Mouse (Mus musculus) heart, embryonic 12.5 days (tissue): ENCODE measurements at regions not wholly inside any gene's neighbourhood (a gene's known extent, or its start where the extent isn't known, plus 50 kb on each side); places are given as distances from the start of the nearest gene placed in this dataset.

Source experiments
- ATAC-seq: fragments of 200-750 bp; cut with Nextera tagmentation; 2 replicates; pipeline ENCODE4 v1.8.0; 2017; ENCODE audit warnings: moderate TSS enrichment, moderate library complexity; ENCODE audit not compliant: insufficient number of reproducible peaks, low FRiP score
- H3K27ac ChIP-seq: fragments of 300-500 bp; sonication (generic); 2 replicates; pipeline ENCODE4 v1.5.1; 2016; ENCODE audit warnings: mild to moderate bottlenecking, moderate library complexity; ENCODE audit not compliant: poor library complexity, severe bottlenecking
- H3K27me3 ChIP-seq: fragments of 300-500 bp; sonication (generic); replicated peaks from 2 replicates; pipeline ENCODE4 v1.6.1; 2016; ENCODE audit warnings: mild to moderate bottlenecking, moderate library complexity
- H3K36me3 ChIP-seq: fragments of 300-500 bp; sonication (generic); 2 replicates; pipeline ENCODE4 v1.6.1; 2016; ENCODE audit warnings: mild to moderate bottlenecking, moderate library complexity
- H3K4me1 ChIP-seq: fragments of 300-500 bp; sonication (generic); replicated peaks from 2 replicates; pipeline ENCODE4 v1.6.1; 2016; ENCODE audit warnings: mild to moderate bottlenecking
- H3K4me2 ChIP-seq: fragments of 300-500 bp; sonication (generic); 2 replicates; pipeline ENCODE4 v1.6.1; 2016; ENCODE audit warnings: mild to moderate bottlenecking, moderate library complexity
- H3K4me3 ChIP-seq: fragments of 300-500 bp; sonication (generic); 2 replicates; pipeline ENCODE4 v1.5.1; 2016; ENCODE audit warnings: mild to moderate bottlenecking
- H3K9ac ChIP-seq: fragments of 300-500 bp; sonication (generic); 2 replicates; pipeline ENCODE4 v1.6.1; 2016; ENCODE audit warnings: mild to moderate bottlenecking, moderate library complexity
- H3K9me3 ChIP-seq: fragments of 300-500 bp; sonication (generic); replicated peaks from 2 replicates; pipeline ENCODE4 v1.6.1; 2016; ENCODE audit warnings: mild to moderate bottlenecking, moderate library complexity
- WGBS: fragments of 180-500 bp; shearing (Covaris S2); methylation state at CpG from one replicate; pipeline ENCODE4 v1.1.7; 2016; 5-methylcytosine and 5-hydroxymethylcytosine counted together

GRCm38 (mm10) chr10:92225818-92226217 lies 496.4 kb downstream of the Nedd1 start:
- Histone ChIP-seq H3K4me2 (no peak overlapping the region), H3K4me1 (no peaks in the 10 kb centered on the region), H3K9me3 (no peaks in the 10 kb centered on the region), H3K27ac (no peak overlapping the region), H3K36me3 (no peaks in the 10 kb centered on the region), H3K9ac (no peak overlapping the region), H3K27me3 (no peaks in the 10 kb centered on the region), H3K4me3 (no peak overlapping the region)
- no peak for ATAC-seq
- 65% methylated on average over 4 of the region's 4 CpGs for WGBS

GRCm38 (mm10) chr10:92225071-92225470 lies 497.1 kb downstream of the Nedd1 start:
- Histone ChIP-seq H3K9me3 (no peaks in the 10 kb centered on the region), H3K4me1 (no peaks in the 10 kb centered on the region), H3K27me3 (no peaks in the 10 kb centered on the region), H3K27ac (no peak overlapping the region), H3K9ac (no peak overlapping the region), H3K4me3 (no peak overlapping the region), H3K4me2 (no peak overlapping the region), H3K36me3 (no peaks in the 10 kb centered on the region)
- 80% methylated on average over 7 of the region's 7 CpGs for WGBS
- ATAC-seq: no peak

GRCm38 (mm10) chr10:92219310-92219709 lies 502.9 kb downstream of the Nedd1 start:
- Histone ChIP-seq H3K9ac (no peak overlapping the region), H3K4me3 (no peak overlapping the region), H3K4me1 (no peaks in the 10 kb centered on the region), H3K27ac (no peak overlapping the region), H3K27me3 (no peaks in the 10 kb centered on the region), H3K4me2 (no peak overlapping the region), H3K9me3 (no peaks in the 10 kb centered on the region), H3K36me3 (no peaks in the 10 kb centered on the region)
- no peak for ATAC-seq
- WGBS: 78% methylated on average over 3 of the region's 3 CpGs

- ATAC-seq: no peak
- peaks cover 3% of the 10 kb centered on the region; the same call in 1 of the 2 replicates for H3K27me3 ChIP-seq
- no peak overlapping the region for H3K27ac ChIP-seq
- H3K4me2 ChIP-seq: no peak overlapping the region
- no peak overlapping the region for H3K4me3 ChIP-seq
- H3K36me3 ChIP-seq: no peaks in the 10 kb centered on the region
- WGBS: 74% methylated on average over 8 of the region's 8 CpGs
- no peak overlapping the region for H3K9ac ChIP-seq
- no peaks in the 10 kb centered on the region for H3K9me3 ChIP-seq
- H3K4me1 ChIP-seq: no peaks in the 10 kb centered on the region
Measured at GRCm38 (mm10) chr10:92170856-92171255, 551.4 kb downstream of the Nedd1 start.

GRCm38 (mm10) chr10:92166057-92166456 lies 556.2 kb downstream of the Nedd1 start:
- Histone ChIP-seq H3K4me1 (0 out of 2 replicates have a peak, but pooled peaks cover 7% of the 10 kb centered on the region), H3K9me3 (no peaks in the 10 kb centered on the region), H3K9ac (no peak overlapping the region), H3K27me3 (peaks cover 11% of the 10 kb centered on the region), H3K4me2 (no peak overlapping the region), H3K4me3 (no peak overlapping the region), H3K27ac (no peak overlapping the region), H3K36me3 (no peaks in the 10 kb centered on the region)
- no peak for ATAC-seq
- WGBS: 90% methylated on average over 2 of the region's 2 CpGs

GRCm38 (mm10) chr10:92164991-92165390 lies 557.2 kb downstream of the Nedd1 start:
- Histone ChIP-seq H3K9me3 (no peaks in the 10 kb centered on the region), H3K27ac (no peak overlapping the region), H3K9ac (no peak overlapping the region), H3K36me3 (no peaks in the 10 kb centered on the region), H3K27me3 (peaks cover 11% of the 10 kb centered on the region), H3K4me2 (peak overlapping the region; percentile 18; the same call in 1 of the 2 replicates), H3K4me1 (0 out of 2 replicates have a peak, but pooled peaks cover 7% of the 10 kb centered on the region), H3K4me3 (peak overlapping the region; percentile 23; the same call in 1 of the 2 replicates)
- 18% methylated on average over 5 of the region's 5 CpGs for WGBS
- ATAC-seq: no peak

- Histone ChIP-seq H3K9ac (no peak overlapping the region), H3K4me3 (peak overlapping the region; percentile 23; the same call in 1 of the 2 replicates), H3K27me3 (peaks cover 11% of the 10 kb centered on the region), H3K27ac (no peak overlapping the region), H3K4me2 (peak overlapping the region; percentile 18), H3K9me3 (no peaks in the 10 kb centered on the region), H3K36me3 (no peaks in the 10 kb centered on the region), H3K4me1 (0 out of 2 replicates have a peak, but pooled peaks cover 7% of the 10 kb centered on the region)
- WGBS: 53% methylated on average over 3 of the region's 3 CpGs
- no peak for ATAC-seq
Measured at GRCm38 (mm10) chr10:92164648-92164960, 557.6 kb downstream of the Nedd1 start.

- ATAC-seq: no peak
- 66% methylated on average over 12 of the region's 12 CpGs for WGBS
- no peak overlapping the region for H3K9ac ChIP-seq
- H3K4me1 ChIP-seq: 0 out of 2 replicates have a peak, but pooled peaks cover 7% of the 10 kb centered on the region
- H3K27me3 ChIP-seq: peaks cover 11% of the 10 kb centered on the region
- no peaks in the 10 kb centered on the region for H3K36me3 ChIP-seq
- H3K27ac ChIP-seq: no peak overlapping the region
- H3K4me2 ChIP-seq: no peak overlapping the region; the same call in 1 of the 2 replicates
- H3K4me3 ChIP-seq: peak overlapping the region; percentile 23; the same call in 1 of the 2 replicates
- no peaks in the 10 kb centered on the region for H3K9me3 ChIP-seq
Measured at GRCm38 (mm10) chr10:92163851-92164647, 558.2 kb downstream of the Nedd1 start.

- H3K9ac ChIP-seq: no peak overlapping the region
- H3K4me1 ChIP-seq: 0 out of 2 replicates have a peak, but pooled peaks cover 7% of the 10 kb centered on the region
- H3K9me3 ChIP-seq: no peaks in the 10 kb centered on the region
- no peak for ATAC-seq
- 17% methylated on average over 7 of the region's 7 CpGs for WGBS
- peak overlapping the region; percentile 88 for H3K4me2 ChIP-seq
- peaks cover 11% of the 10 kb centered on the region for H3K27me3 ChIP-seq
- H3K27ac ChIP-seq: no peak overlapping the region
- H3K36me3 ChIP-seq: no peaks in the 10 kb centered on the region
- peak overlapping the region; percentile 49; the same call in 1 of the 2 replicates for H3K4me3 ChIP-seq
Measured at GRCm38 (mm10) chr10:92163071-92163504, 559.1 kb downstream of the Nedd1 start.

GRCm38 (mm10) chr10:92162473-92163011 lies 559.7 kb downstream of the Nedd1 start:
- peaks cover 11% of the 10 kb centered on the region for H3K27me3 ChIP-seq
- H3K4me3 ChIP-seq: peak overlapping the region; percentile 49
- 2% methylated on average over 29 of the region's 29 CpGs for WGBS
- H3K36me3 ChIP-seq: no peaks in the 10 kb centered on the region
- H3K4me1 ChIP-seq: 0 out of 2 replicates have a peak, but pooled peaks cover 7% of the 10 kb centered on the region
- H3K27ac ChIP-seq: no peak overlapping the region
- peak overlapping the region; percentile 88 for H3K4me2 ChIP-seq
- no peaks in the 10 kb centered on the region for H3K9me3 ChIP-seq
- H3K9ac ChIP-seq: peak overlapping the region; percentile 43; the same call in 1 of the 2 replicates
- no peak for ATAC-seq

- no peak overlapping the region for H3K27ac ChIP-seq
- peaks cover 11% of the 10 kb centered on the region for H3K27me3 ChIP-seq
- 0 out of 2 replicates have a peak, but pooled peaks cover 7% of the 10 kb centered on the region for H3K4me1 ChIP-seq
- H3K9me3 ChIP-seq: no peaks in the 10 kb centered on the region
- H3K4me2 ChIP-seq: peak overlapping the region; percentile 34
- no peaks in the 10 kb centered on the region for H3K36me3 ChIP-seq
- H3K9ac ChIP-seq: no peak overlapping the region
- 21% methylated on average over 9 of the region's 9 CpGs for WGBS
- H3K4me3 ChIP-seq: no peak overlapping the region
- no peak for ATAC-seq
Measured at GRCm38 (mm10) chr10:92161501-92161900, 560.7 kb downstream of the Nedd1 start.
